Mouse (Mus musculus): ENCODE results near the gene Cdx2. TPM values are rescaled to one million over a fixed set of nuclear protein-coding genes. Genes with fewer than 3 reads are reported as not detected.

Gene Cdx2
- polyA plus RNA-seq, 1 experiment from 2014 or later, result 42.1 TPM

Small RNA genes lying within 50 kb of the gene (microRNA-seq; reads per million reads assigned to microRNA genes)
- gene Mir7k, result not detected

Other genes with a start within 250 kb of the Cdx2 start
- 15.2 and 16.6 TPM in 2 replicates for gene Lnx2, start 230.7 kb downstream of the Cdx2 start, polyA plus RNA-seq (2015; fragmentation: Nextera tagmentation; extraction: Ambion mirVana)
- 136 and 151 TPM in 2 replicates for gene Polr1d, start 230.2 kb downstream of the Cdx2 start, polyA plus RNA-seq (2015; fragmentation: Nextera tagmentation; extraction: Ambion mirVana)
- gene Gsx1, start 118.6 kb downstream of the Cdx2 start, polyA plus RNA-seq (2015; fragmentation: Nextera tagmentation; extraction: Ambion mirVana), result not detected in 2 replicates
- gene Pdx1, start 37.3 kb downstream of the Cdx2 start, polyA plus RNA-seq (2015; fragmentation: Nextera tagmentation; extraction: Ambion mirVana), result 3.8 and 5.3 TPM in 2 replicates
- gene Urad, start 15.2 kb upstream of the Cdx2 start, polyA plus RNA-seq (2015; fragmentation: Nextera tagmentation; extraction: Ambion mirVana), result 2.6 TPM in 2 replicates
- 0.31 and 0.32 TPM in 2 replicates for gene Flt3, start 93.2 kb upstream of the Cdx2 start, polyA plus RNA-seq (2015; fragmentation: Nextera tagmentation; extraction: Ambion mirVana)
- gene Pan3, start 122.9 kb upstream of the Cdx2 start, polyA plus RNA-seq (2015; fragmentation: Nextera tagmentation; extraction: Ambion mirVana), result 40.4 and 45.5 TPM in 2 replicates